Mouse (Mus musculus) ovary, adult 18-20 months (tissue): ENCODE results near the gene Tmem151b.

ENCODE experiments used
- DNase-seq: peaks from one replicate; pipeline ENCODE4 v3.0.0; 2022; ENCODE audit warnings: low spot score, mixed read lengths

The Tmem151b gene

GRCm38 (mm10) chr17:45545278-45545961 lies 4.1 kb downstream of the Tmem151b start:
- no peak for DNase-seq

GRCm38 (mm10) chr17:45544873-45545277 lies 4.6 kb downstream of the Tmem151b start:
- no peak for DNase-seq

GRCm38 (mm10) chr17:45544001-45544872 lies 5.2 kb downstream of the Tmem151b start:
- no peak for DNase-seq

- DNase-seq = no peak
Measured at GRCm38 (mm10) chr17:45543115-45543514, 6.4 kb downstream of the Tmem151b start.

DNA sequence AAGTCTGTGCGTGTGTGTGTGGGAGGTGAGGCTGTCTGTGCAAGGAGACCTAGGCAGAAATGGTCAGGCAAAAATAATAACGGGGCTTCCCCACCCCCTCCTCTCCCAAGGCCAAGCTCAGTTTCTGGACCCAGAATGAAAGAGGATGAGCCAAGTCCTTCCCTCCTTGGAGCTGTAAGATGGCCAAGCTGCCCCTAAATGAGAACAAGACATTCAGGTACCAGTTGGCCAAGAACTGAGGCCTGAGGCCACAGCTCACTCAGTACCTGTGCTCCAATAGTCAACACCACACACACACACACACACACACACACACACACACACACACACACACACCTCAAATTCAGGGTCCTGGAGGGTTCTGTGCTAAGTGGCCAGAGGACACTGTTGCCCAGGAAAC lies 6.8 kb downstream of the Tmem151b start:
- no peak for DNase-seq

DNA sequence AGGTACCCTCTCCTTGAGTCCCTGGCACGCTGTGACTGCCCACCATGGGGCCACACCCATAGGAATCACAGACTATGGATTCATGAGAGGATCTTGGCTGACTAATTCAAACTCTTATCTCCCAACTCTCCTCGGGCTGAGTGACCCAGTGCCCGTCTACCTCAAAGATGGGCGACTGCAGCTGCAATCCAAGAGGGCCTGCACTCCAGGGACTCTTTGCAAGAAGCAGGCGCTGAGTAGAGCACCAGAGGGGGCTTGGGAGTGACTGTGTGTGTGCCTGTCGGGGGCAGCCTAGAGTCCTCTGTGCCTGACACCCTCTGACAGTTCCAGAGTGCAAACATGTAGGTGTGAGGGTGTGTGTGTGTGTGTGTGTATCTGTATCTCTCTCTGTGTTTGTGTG lies 7.3 kb downstream of the Tmem151b start:
- DNase-seq = no peak

GRCm38 (mm10) chr17:45539664-45540063 lies 9.8 kb downstream of the Tmem151b start:
- DNase-seq = no peak

GRCm38 (mm10) chr17:45538394-45538793 lies 11.1 kb downstream of the Tmem151b start:
- no peak for DNase-seq

GRCm38 (mm10) chr17:45536264-45536663 lies 13.2 kb downstream of the Tmem151b start:
- DNase-seq = no peak

DNA sequence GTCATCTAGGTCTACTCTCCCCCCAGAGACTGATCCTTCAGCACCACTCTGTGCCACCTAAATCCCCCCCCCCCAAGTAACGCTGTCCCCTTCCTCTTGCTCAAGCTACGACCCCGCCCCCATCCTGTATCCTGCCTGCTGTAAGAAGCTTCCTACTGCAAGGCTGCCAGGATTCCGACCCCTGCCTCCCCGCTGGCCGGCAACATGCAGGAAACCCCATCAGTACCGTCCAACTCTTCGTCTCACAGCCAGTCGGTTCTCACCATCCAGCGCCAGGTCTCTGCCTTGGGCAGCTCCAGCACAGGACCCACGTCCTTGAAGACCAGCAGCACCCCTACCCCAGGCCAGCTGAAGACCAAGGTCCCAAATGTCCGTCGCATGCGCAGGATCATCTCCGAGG lies 16.6 kb downstream of the Tmem151b start:
- no peak for DNase-seq

DNA sequence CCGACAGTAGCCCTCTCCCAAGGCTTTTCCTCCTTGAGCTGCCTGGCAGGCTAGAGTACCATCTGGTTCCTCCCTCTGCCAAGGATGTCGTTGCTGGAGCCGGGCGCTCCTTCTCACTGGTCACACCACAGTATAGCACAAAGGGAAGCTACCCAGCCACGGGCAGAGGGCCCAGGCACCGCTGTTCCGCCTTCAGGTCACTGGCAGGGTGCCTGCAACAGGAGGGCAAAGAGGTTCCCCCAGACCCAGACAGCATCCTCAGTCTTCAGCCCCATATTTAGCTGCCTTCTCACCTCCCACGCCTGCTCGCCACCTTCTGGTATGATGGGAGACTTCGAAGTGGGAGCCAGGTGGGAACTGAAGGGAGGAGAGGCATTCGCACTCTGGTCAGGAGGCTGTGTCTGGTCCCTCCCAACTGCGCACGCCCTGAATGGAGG lies 19.1 kb downstream of the Tmem151b start:
- DNase-seq = no peak

DNA sequence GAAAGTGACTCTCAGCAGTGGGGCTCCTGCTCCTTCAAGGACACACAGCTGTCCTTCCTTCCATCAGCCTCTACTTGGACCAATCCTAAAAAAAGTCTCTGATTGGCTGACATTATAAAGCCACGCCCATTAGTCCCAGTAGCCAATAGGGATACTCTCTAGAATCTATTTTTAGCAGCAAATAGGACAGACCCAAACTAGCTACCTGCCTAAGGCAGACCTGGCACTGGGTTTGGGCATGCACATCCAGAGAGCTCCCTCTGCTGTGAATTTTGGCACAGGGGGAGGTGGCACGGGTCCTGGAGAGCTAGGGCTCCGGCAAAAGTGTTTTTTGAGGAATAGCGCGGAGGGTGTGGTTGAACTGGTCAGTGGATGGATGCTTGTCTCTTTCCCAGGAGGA lies 22.9 kb downstream of the Tmem151b start:
- DNase-seq = no peak

GRCm38 (mm10) chr17:45524961-45525360 lies 24.5 kb downstream of the Tmem151b start:
- no peak for DNase-seq

GRCm38 (mm10) chr17:45523263-45523662 lies 26.2 kb downstream of the Tmem151b start, which contains the start of gene Tcte1:
Gene Tcte1, plus strand, starts transcription at chr17:45523434.
- DNase-seq = no peak

DNA sequence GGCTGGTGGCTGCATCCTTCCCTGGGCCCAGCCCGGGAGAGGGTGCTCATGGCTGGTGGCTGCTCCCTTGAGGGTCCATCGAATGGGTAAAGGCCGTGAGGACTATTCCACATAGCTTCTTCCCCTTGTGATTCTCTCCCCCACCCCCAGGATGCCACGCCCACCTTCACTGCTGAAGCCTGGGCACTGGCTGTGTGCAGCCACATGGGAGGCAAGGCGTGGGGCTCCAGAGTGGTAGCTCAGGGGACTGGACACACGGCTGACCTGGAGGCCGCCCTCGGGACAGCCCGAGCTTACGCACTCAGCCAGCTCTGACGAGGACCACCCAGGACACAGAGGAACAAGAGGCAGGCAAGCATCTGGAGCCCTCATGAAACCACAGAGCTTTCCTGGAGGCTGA lies 29.3 kb downstream of the Tmem151b start:
- DNase-seq = no peak

DNA sequence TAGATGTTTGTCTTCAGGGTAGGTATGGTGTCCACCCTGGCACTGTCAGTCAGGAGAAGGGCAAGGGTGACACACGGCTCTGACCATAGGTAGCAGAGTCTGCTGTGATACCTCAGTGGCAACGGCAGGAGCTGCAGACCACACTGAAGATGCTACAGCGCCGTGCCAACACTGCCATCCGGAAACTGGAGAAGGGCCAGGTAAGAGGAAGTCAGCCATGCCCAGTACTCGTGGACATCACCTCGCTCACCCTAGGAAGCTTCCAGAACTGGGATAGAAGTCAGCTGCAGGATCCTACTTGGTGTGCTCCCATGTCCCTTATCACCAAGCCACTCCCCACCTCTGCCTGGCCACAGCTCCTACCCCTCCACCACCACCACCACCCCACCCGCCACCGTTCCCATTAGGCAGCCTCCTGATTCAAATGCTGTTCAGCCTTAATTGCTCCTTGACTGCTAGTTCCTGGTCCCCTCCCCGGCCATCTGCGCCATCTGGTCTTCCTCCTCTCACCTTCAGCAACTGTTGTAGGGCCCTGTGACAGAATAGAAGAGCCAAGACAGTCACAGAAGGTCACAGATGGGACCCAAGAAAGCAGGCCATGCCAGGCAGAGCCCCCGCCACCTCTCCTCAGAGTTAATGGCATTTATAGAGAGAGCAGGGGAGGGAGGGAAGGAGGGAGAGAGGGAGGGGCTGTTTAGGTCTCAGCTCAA lies 30.6 kb downstream of the Tmem151b start:
- DNase-seq = no peak

DNA sequence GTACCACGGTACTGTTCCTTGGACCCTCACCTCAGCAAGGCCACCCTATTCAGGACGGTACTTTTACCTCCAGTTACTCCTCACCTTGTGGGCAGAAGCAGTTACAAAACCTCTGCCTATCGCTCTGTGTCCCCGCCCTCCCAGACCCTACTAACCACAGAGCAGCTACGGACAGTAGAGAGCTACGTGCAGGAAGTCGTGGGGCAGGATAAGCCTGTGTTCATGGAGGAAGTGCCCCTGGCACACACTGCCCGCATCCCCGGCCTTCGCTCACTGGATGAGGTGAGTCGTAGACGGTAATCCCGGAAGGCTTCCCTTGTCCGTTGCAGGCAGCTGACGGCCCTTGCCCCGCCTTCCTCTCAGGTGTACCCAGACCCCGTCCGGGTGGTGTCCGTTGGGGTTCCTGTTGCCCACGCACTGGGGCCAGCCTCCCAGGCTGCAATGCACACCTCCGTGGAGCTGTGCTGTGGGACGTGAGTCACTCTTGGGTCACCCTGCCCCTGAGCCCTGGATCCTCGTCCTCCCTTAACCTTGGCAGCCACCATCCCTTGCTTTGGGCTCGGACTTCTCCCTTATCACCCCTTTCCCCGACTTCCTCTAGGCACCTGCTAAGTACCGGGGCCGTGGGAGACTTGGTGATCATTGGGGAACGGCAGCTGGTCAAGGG lies 31.8 kb downstream of the Tmem151b start:
- no peak for DNase-seq

DNA sequence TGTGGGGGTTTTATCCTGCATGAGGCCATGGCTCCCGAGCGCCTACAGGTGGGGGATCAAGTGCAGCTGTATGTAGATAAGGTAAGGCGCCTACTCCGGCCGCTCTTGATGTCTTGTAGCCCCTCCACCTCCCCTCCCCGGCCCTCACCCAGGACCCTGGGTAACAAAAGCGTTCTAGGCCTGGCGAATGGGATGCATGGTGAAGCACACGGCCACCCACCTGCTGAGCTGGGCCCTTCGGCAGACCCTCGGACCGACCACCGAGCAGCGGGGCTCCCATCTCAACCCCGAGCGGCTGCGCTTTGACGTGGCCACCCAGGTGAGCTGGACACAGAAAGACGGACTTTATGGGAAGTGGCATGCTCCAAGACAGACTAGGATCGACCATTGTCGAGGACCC lies 32.3 kb downstream of the Tmem151b start:
- DNase-seq = no peak

DNA sequence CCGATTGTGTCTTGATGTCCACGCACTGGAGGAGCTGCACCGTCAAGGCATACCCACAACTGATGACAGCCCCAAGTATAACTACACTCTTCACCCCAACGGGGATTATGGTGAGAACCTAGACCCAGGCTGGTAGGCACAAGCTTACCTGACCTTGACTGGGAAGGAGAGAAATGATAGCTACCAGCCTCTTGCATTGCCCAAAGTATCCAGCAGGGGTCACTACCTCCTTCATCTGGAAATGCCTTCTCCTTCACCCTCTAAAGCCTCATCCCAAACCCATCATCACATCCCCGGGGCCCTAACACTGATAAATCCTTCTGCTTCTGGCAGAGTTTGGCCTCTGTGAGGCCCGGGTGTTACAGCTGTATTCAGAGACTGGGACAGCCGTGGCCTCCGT lies 33.0 kb downstream of the Tmem151b start:
- peak; percentile 30 for DNase-seq

DNA sequence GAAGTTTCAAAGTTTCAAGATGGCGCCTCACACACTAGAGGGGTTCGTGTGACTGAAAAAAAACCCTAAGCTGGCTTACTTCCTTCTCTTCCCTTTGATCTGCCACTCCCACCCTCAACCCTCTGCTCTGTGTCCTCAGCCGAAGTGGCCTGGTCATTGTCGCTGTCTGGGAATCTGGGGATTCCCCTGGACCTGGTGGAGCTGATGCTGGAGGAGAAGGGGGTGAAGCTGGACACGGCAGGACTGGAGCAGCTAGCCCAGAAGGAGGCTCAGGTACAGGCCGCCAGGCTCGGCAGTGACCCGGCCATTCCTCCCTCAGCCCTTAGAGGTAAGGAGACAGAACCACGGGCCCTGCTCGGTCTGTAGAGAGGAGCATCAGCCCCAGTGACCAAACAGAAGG lies 33.7 kb downstream of the Tmem151b start:
- no peak for DNase-seq

GRCm38 (mm10) chr17:45515204-45515726 lies 34.2 kb downstream of the Tmem151b start:
- DNase-seq = no peak

DNA sequence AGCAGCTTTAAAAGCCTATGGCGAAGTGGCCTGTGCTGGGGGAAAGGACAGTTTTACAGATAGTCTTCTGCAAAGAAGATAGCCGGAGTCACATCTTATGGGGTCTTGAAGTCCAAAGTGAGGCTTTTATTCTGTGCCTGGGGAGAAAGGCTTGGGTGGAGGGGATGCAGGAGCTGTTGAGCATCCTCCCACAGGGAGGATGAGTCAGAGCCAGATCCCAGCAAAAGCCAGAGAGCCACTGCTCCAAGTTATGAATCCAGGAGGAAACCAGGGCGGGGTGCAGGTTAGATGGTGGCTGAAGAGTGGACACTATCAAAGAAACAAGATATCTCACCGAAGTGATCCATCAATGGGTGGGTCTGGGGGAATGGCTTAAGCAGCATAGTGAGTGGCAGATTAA lies 37.7 kb downstream of the Tmem151b start:
- DNase-seq = no peak
